Mouse (Mus musculus): Measurements from ENCODE around the gene Utrn. TPM values are rescaled to one million over a fixed set of nuclear protein-coding genes. Genes with fewer than 3 reads are reported as not detected.

Utrn gene
- polyA plus RNA-seq, 1 experiment from 2014 or later, result 67.9 TPM

GRCm38 (mm10) chr10:12813211-12813811, 55.9 kb downstream of the Utrn start:
- Histone ChIP-seq H3K27ac (ENCODE audit: low read depth) (peak overlapping the region; percentile 72), H3K4me1 (ENCODE audit: insufficient read depth) (no peaks in the 10 kb centered on the region), H3K9ac (no peak overlapping the region), H3K4me2 (peak overlapping the region; percentile 33), H3K4me3 (ENCODE audit: low read depth, low read length) (no peak overlapping the region), H3K36me3 (ENCODE audit: insufficient read depth) (no peaks in the 10 kb centered on the region), H3K27me3 (ENCODE audit: insufficient read depth, low read length) (no peaks in the 10 kb centered on the region), H3K9me3 (ENCODE audit: low read depth, low read length) (no peaks in the 10 kb centered on the region)
- DNase-seq (peak; percentile 41), ATAC-seq (ENCODE audit: insufficient read depth) (0 out of 2 replicates have a peak, but pooled peaks have one; percentile 29)
- no peak for TF ChIP-seq CTCF (IDR thresholded peaks at IDR 0.05; ENCODE audit: low read depth)
- WGBS, result 49% methylated on average over 12 of the region's 12 CpGs

GRCm38 (mm10) chr10:12812680-12813079, 56.5 kb downstream of the Utrn start:
- H3K27ac ChIP-seq (ENCODE audit: low read depth), result peak overlapping the region; percentile 72; the same call in 1 of the 2 replicates
- H3K4me3 ChIP-seq (ENCODE audit: low read depth, low read length), result no peak overlapping the region
- ATAC-seq (ENCODE audit: insufficient read depth) (no peak), DNase-seq (no peak)
- WGBS, result 47% methylated on average over 5 of the region's 5 CpGs
- H3K9me3 ChIP-seq (ENCODE audit: low read depth, low read length), result no peaks in the 10 kb centered on the region
- H3K27me3 ChIP-seq (ENCODE audit: insufficient read depth, low read length), result no peaks in the 10 kb centered on the region
- no peaks in the 10 kb centered on the region for H3K4me1 ChIP-seq (ENCODE audit: insufficient read depth)
- no peak for TF ChIP-seq CTCF (IDR thresholded peaks at IDR 0.05; ENCODE audit: low read depth)
- H3K4me2 ChIP-seq, result peak overlapping the region; percentile 33
- no peak overlapping the region; the same call in 1 of the 2 replicates for H3K9ac ChIP-seq
- H3K36me3 ChIP-seq (ENCODE audit: insufficient read depth), result no peaks in the 10 kb centered on the region

GRCm38 (mm10) chr10:12810816-12811215, 58.3 kb downstream of the Utrn start:
- 70% methylated on average over 2 of the region's 2 CpGs for WGBS
- Histone ChIP-seq H3K27ac (ENCODE audit: low read depth) (no peak overlapping the region), H3K27me3 (ENCODE audit: insufficient read depth, low read length) (no peaks in the 10 kb centered on the region), H3K4me1 (ENCODE audit: insufficient read depth) (no peaks in the 10 kb centered on the region), H3K9me3 (ENCODE audit: low read depth, low read length) (no peaks in the 10 kb centered on the region), H3K9ac (no peak overlapping the region), H3K36me3 (ENCODE audit: insufficient read depth) (no peaks in the 10 kb centered on the region), H3K4me3 (ENCODE audit: low read depth, low read length) (no peak overlapping the region), H3K4me2 (no peak overlapping the region)
- TF ChIP-seq CTCF (IDR thresholded peaks at IDR 0.05; ENCODE audit: low read depth), result no peak
- DNase-seq (no peak), ATAC-seq (ENCODE audit: insufficient read depth) (no peak)

GRCm38 (mm10) chr10:12809702-12810101, 59.5 kb downstream of the Utrn start:
- ATAC-seq (ENCODE audit: insufficient read depth) (0 out of 2 replicates have a peak, but pooled peaks have one; percentile 21), DNase-seq (peak; percentile 45)
- H3K27me3 ChIP-seq (ENCODE audit: insufficient read depth, low read length), result no peaks in the 10 kb centered on the region
- H3K27ac ChIP-seq (ENCODE audit: low read depth), result no peak overlapping the region
- no peaks in the 10 kb centered on the region for H3K4me1 ChIP-seq (ENCODE audit: insufficient read depth)
- 61% methylated on average over 3 of the region's 3 CpGs for WGBS
- no peak overlapping the region for H3K4me2 ChIP-seq
- H3K4me3 ChIP-seq (ENCODE audit: low read depth, low read length), result no peak overlapping the region
- no peak for TF ChIP-seq CTCF (IDR thresholded peaks at IDR 0.05; ENCODE audit: low read depth)
- H3K9ac ChIP-seq, result no peak overlapping the region
- no peaks in the 10 kb centered on the region for H3K9me3 ChIP-seq (ENCODE audit: low read depth, low read length)
- H3K36me3 ChIP-seq (ENCODE audit: insufficient read depth), result no peaks in the 10 kb centered on the region

- TF ChIP-seq CTCF (IDR thresholded peaks at IDR 0.05; ENCODE audit: low read depth), result no peak
- Histone ChIP-seq H3K27me3 (ENCODE audit: insufficient read depth, low read length) (no peaks in the 10 kb centered on the region), H3K9me3 (ENCODE audit: low read depth, low read length) (no peaks in the 10 kb centered on the region), H3K36me3 (ENCODE audit: insufficient read depth) (no peaks in the 10 kb centered on the region), H3K4me2 (no peak overlapping the region), H3K4me1 (ENCODE audit: insufficient read depth) (no peaks in the 10 kb centered on the region), H3K9ac (no peak overlapping the region), H3K27ac (ENCODE audit: low read depth) (no peak overlapping the region), H3K4me3 (ENCODE audit: low read depth, low read length) (no peak overlapping the region)
- WGBS, result 82% methylated on average over 4 of the region's 4 CpGs
- ATAC-seq (ENCODE audit: insufficient read depth) (no peak), DNase-seq (no peak)
Observed at GRCm38 (mm10) chr10:12808467-12808866, 60.7 kb downstream of the Utrn start.

- TF ChIP-seq CTCF (IDR thresholded peaks at IDR 0.05; ENCODE audit: low read depth), result no peak
- H3K9ac ChIP-seq, result no peak overlapping the region
- no peak overlapping the region for H3K4me3 ChIP-seq (ENCODE audit: low read depth, low read length)
- no peak for DNase-seq
- no peak overlapping the region for H3K4me2 ChIP-seq
- H3K27me3 ChIP-seq (ENCODE audit: insufficient read depth, low read length), result no peaks in the 10 kb centered on the region
- H3K36me3 ChIP-seq (ENCODE audit: insufficient read depth), result no peaks in the 10 kb centered on the region
- no peaks in the 10 kb centered on the region for H3K4me1 ChIP-seq (ENCODE audit: insufficient read depth)
- 55% methylated on average over 9 of the region's 9 CpGs for WGBS
- H3K9me3 ChIP-seq (ENCODE audit: low read depth, low read length), result no peaks in the 10 kb centered on the region
- H3K27ac ChIP-seq (ENCODE audit: low read depth), result no peak overlapping the region
- no peak for ATAC-seq (ENCODE audit: insufficient read depth)
Observed at GRCm38 (mm10) chr10:12807706-12808105, 61.5 kb downstream of the Utrn start.

- Histone ChIP-seq H3K4me1 (ENCODE audit: insufficient read depth) (no peaks in the 10 kb centered on the region), H3K27ac (ENCODE audit: low read depth) (no peak overlapping the region), H3K4me2 (no peak overlapping the region), H3K9ac (no peak overlapping the region), H3K27me3 (ENCODE audit: insufficient read depth, low read length) (no peaks in the 10 kb centered on the region), H3K36me3 (ENCODE audit: insufficient read depth) (no peaks in the 10 kb centered on the region), H3K9me3 (ENCODE audit: low read depth, low read length) (no peaks in the 10 kb centered on the region), H3K4me3 (ENCODE audit: low read depth, low read length) (no peak overlapping the region)
- WGBS, result 51% methylated on average over 2 of the region's 2 CpGs
- no peak for TF ChIP-seq CTCF (IDR thresholded peaks at IDR 0.05; ENCODE audit: low read depth)
- DNase-seq (no peak), ATAC-seq (ENCODE audit: insufficient read depth) (no peak)
Observed at GRCm38 (mm10) chr10:12805826-12806225, 63.3 kb downstream of the Utrn start.
